Mouse (Mus musculus) stomach, postnatal 0 days (tissue): Measurements from ENCODE around the gene Nmt1.

Source experiments
- CTCF ChIP-seq: IDR thresholded peaks from 2 replicates; pipeline ENCODE4 v1.5.1; 2016; ENCODE audit warnings: antibody characterized with exemption, low read depth, mild to moderate bottlenecking, moderate library complexity
- EP300 ChIP-seq: optimal IDR thresholded peaks from 2 replicates; pipeline ENCODE3; 2016; ENCODE audit warnings: antibody characterized with exemption

- peak; percentile 59 for TF ChIP-seq CTCF
- TF ChIP-seq EP300 = no peak
Observed at GRCm38 (mm10) chr11:103009208-103009607, 18.8 kb upstream of the Nmt1 start.
